Mouse (Mus musculus) megakaryocyte-erythroid progenitor cell, adult 5-6 weeks (primary cell): ENCODE measurements at regions not wholly inside any gene's neighbourhood (a gene's known extent, or its start where the extent isn't known, plus 50 kb on each side); places are given as distances from the start of the nearest gene placed in this dataset.

ENCODE experiments used
- ATAC-seq: replicated peaks from 2 replicates; pipeline ENCODE4 v1.8.0; 2016; ENCODE audit warnings: mild to moderate bottlenecking, inconsistent platforms; ENCODE audit not compliant: severe bottlenecking, poor library complexity, low FRiP score, low TSS enrichment

GRCm38 (mm10) chr9:113233370-113233769, 474.7 kb downstream of the Pdcd6ip start:
- ATAC-seq: no peak

- ATAC-seq: no peak
These were observed 478.7 kb downstream of the Pdcd6ip start for GRCm38 (mm10) chr9:113229391-113229790.

- no peak for ATAC-seq
These were observed 494.1 kb downstream of the Pdcd6ip start for GRCm38 (mm10) chr9:113213930-113214329.

- no peak for ATAC-seq
These were observed 495.7 kb downstream of the Pdcd6ip start for GRCm38 (mm10) chr9:113212389-113212788.

- no peak for ATAC-seq
These were observed 499.9 kb downstream of the Pdcd6ip start for GRCm38 (mm10) chr9:113208181-113208580.

GRCm38 (mm10) chr9:113199241-113199640, 508.8 kb downstream of the Pdcd6ip start:
- no peak for ATAC-seq

- no peak for ATAC-seq
These were observed 512.5 kb downstream of the Pdcd6ip start for GRCm38 (mm10) chr9:113195556-113195955.

GRCm38 (mm10) chr9:113192773-113193172, 515.3 kb downstream of the Pdcd6ip start:
- no peak for ATAC-seq

GRCm38 (mm10) chr9:113191163-113191562, 516.9 kb downstream of the Pdcd6ip start:
- ATAC-seq: no peak

- ATAC-seq: no peak
These were observed 526.9 kb downstream of the Pdcd6ip start for GRCm38 (mm10) chr9:113181182-113181581.

- ATAC-seq: no peak
These were observed 530.2 kb downstream of the Pdcd6ip start for GRCm38 (mm10) chr9:113177918-113178235.

GRCm38 (mm10) chr9:113177181-113177917, 530.7 kb downstream of the Pdcd6ip start:
- ATAC-seq: no peak

- no peak for ATAC-seq
These were observed 536.2 kb downstream of the Pdcd6ip start for GRCm38 (mm10) chr9:113171767-113172405.

- ATAC-seq: no peak
These were observed 544.9 kb downstream of the Pdcd6ip start for GRCm38 (mm10) chr9:113162897-113163874.

- ATAC-seq: no peak
These were observed 548.0 kb downstream of the Pdcd6ip start for GRCm38 (mm10) chr9:113160011-113160410.

GRCm38 (mm10) chr9:113158080-113158479, 550.0 kb downstream of the Pdcd6ip start:
- no peak for ATAC-seq

GRCm38 (mm10) chr9:113157474-113158076, 550.5 kb downstream of the Pdcd6ip start:
- ATAC-seq: no peak

GRCm38 (mm10) chr9:113156707-113157106, 551.4 kb downstream of the Pdcd6ip start:
- ATAC-seq: no peak

- ATAC-seq: no peak
These were observed 559.0 kb downstream of the Pdcd6ip start for GRCm38 (mm10) chr9:113149084-113149483.

- ATAC-seq: no peak
These were observed 561.5 kb downstream of the Pdcd6ip start for GRCm38 (mm10) chr9:113146571-113146970.
